Mouse (Mus musculus) thymus, adult 2 months (tissue): Measurements from ENCODE around the gene Arid1a.

Experiments used
- CTCF ChIP-seq: fragments of 200-500 bp; IDR thresholded peaks from 2 replicates; pipeline ENCODE4 v1.5.1; 2012; ENCODE audit warnings: mild to moderate bottlenecking, control low read depth, low read length, moderate library complexity, borderline replicate concordance; ENCODE audit not compliant: control insufficient read depth, poor library complexity, insufficient read depth; ENCODE audit errors: extremely low read depth
- POLR2A ChIP-seq: fragments of 200-500 bp; IDR thresholded peaks from 2 replicates; pipeline ENCODE4 v1.6.1; 2012; ENCODE audit warnings: mild to moderate bottlenecking, low read length, control low read depth, moderate library complexity; ENCODE audit not compliant: control insufficient read depth, poor library complexity, insufficient read depth; ENCODE audit errors: extremely low read depth

DNA sequence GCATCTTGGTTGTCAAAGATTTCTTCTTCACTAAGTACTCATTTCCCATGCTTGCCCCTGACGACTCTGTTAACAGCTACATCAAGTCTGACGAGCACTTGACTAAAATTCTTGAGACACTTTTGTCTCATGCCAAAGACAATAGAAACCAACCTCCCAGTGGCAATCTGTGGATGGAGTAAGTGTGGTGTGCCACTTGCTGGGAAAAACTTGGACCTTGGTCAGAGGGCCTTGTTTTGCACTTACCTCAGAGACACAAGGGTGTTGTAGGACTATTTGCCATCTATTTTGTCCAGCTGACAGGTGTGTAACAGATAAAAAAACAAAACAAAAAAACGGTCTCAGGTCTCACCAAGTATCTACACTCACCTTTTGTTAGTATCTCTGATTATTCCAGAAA is 80.4 kb downstream of the Arid1a start:
- TF ChIP-seq CTCF = no peak
- no peak for TF ChIP-seq POLR2A
